Mouse (Mus musculus): ENCODE results near the gene Ckb.

- TF ChIP-seq POLR2A (IDR thresholded peaks at IDR 0.05; ENCODE audit: control insufficient read depth, low read depth, low read length) (no peak), CTCF (IDR thresholded peaks at IDR 0.05; ENCODE audit: control insufficient read depth, insufficient read depth, insufficient replicate concordance, low read depth, low read length) (no peak)
Measured at GRCm38 (mm10) chr12:111712476-111712875, 40.3 kb upstream of the Ckb start.

All from testis, adult 2 months (tissue).